Mouse (Mus musculus) CD4-positive naive resting alpha-beta T cell, adult 57 days (primary cell): Measurements from ENCODE around the gene Etaa1. TPM values are rescaled to one million over a fixed set of nuclear protein-coding genes. Genes with fewer than 3 reads are reported as not detected.

Source experiments
- total RNA-seq: library from RNA; stranded (reverse); gene quantifications from one replicate; pipeline ENCODE4 v1.2.4, GENCODE M21; 2023

Etaa1 gene
- total RNA-seq, result 16.2 TPM

GRCm38 (mm10) chr11:17953231-17954134 lies at the start of gene Etaa1:
TSS of gene Etaa1 (minus strand) at chr11:17953875.

